Mouse (Mus musculus): ENCODE results near the gene S100a14.
A peak's percentile ranks its signal among the peaks of the same experiment; 100 is the strongest.

Gene S100a14

DNA sequence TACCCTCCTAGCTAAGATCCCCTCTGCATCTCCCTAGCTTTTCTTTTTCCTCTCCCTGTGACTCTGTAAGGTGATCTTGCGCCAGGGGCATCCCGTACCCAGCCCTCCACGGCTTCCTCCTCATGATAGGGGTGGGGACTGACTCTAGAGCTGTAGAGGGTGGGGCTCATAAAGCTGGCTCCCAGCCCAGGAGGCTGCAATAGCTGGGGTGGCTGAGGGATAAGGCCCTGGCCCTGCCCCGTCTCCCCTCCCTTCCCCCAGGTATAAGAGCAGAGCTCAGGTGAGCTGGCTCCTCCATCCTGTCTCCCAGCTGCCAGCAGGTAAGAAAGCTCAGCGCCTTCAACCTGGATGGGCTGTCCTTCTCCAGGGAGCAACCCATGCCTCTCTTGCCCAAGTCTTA, at the start of gene S100a14:
TSS of gene S100a14 (plus strand) at position 277 of the 400 bp plus-strand sequence.
- no peak for DNase-seq (ENCODE audit: low spot score in 2 of 2)

DNA sequence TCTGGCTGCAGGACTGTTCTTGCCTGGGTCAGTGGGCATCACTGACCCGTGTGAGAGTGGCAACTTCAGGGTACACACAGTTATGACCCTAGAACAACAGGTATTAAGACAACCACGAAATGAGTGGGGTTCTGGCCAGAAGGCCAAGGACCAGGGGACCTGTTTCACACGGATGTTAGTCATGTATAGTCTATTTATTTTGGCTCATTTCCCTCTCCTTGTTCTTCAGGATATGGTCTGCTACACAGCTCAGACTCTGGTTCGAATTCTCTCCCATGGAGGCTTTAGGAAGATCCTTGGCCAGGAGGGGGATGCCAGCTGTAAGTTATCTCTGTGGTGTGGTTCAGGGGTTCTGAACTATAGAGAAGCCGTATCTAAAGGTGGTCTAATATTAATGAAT, 39.7 kb upstream of the S100a14 start:
- DNase-seq (ENCODE audit: low spot score in 2 of 2) = no peak

DNA sequence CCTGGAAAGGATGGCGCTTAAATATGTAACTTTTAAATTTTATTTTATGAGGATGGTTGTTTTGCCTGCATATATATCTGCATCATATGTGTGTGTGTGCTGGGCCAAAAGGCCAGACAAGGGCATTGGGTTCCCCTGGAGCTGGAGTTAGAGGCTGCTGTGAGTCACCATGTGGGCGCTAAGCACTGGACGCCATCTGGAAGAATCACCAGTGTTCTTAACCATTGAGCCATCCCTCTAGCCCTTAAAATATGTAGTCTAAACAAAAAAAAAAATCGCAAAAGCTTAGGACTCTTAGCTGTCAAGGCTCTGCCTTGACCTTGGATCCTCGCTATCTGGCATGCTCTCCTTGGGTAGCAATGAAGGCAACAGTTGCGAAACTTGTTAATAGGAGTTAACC, 38.1 kb upstream of the S100a14 start:
- no peak for DNase-seq (ENCODE audit: low spot score in 2 of 2)

DNA sequence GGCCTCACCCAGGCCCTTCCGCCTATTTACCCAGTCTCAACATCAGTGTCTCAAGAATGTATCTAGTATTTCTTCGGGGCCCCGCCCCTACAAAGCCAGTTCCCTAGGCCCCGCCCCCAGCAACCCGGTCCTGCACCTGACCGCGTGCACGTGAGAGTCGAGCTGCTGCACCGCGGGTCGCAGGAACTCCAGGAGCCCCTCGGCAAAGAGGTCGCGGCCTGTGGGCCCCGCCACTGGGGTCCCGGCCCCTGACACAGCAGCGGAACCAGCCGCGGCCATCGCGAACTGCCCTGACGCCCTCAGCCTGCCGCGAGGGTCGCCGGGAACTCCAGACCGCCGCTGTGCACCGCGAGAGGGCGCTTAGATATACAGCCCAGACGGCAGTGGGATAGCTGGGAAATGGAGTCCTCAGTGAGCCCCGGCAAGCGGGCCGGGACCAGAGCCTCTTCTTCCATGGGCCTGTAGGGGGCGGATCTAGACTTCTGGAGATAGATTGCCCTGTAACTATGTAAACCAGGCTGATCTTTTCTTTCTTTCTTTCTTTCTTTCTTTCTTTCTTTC, 35.9 kb upstream of the S100a14 start, which contains the start of gene Snapin:
TSS of gene Snapin (minus strand) at position 338 of the 561 bp plus-strand sequence.
- DNase-seq (ENCODE audit: low spot score in 2 of 2) = peak; percentile 87 to 97

DNA sequence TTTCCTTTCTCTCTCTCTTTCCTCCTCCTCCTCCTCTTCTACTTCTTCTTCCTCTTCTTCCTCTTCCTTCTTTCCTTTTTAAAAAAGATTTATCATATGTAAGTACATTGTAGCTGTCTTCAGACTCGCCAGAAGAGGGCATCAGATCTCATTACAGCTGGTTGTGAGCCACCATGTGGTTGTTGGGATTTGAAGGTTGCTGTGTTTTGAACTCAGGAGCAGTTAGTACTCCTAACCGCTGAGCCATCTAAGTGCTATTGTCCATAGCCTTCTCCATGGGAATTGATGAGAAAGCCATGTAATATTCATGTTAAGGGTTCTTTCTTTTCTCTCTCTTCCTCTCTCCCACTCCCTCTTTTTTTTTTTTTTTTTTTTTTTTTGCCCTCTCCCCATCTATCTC, 35.3 kb upstream of the S100a14 start:
- DNase-seq (ENCODE audit: low spot score in 2 of 2) = no peak

DNA sequence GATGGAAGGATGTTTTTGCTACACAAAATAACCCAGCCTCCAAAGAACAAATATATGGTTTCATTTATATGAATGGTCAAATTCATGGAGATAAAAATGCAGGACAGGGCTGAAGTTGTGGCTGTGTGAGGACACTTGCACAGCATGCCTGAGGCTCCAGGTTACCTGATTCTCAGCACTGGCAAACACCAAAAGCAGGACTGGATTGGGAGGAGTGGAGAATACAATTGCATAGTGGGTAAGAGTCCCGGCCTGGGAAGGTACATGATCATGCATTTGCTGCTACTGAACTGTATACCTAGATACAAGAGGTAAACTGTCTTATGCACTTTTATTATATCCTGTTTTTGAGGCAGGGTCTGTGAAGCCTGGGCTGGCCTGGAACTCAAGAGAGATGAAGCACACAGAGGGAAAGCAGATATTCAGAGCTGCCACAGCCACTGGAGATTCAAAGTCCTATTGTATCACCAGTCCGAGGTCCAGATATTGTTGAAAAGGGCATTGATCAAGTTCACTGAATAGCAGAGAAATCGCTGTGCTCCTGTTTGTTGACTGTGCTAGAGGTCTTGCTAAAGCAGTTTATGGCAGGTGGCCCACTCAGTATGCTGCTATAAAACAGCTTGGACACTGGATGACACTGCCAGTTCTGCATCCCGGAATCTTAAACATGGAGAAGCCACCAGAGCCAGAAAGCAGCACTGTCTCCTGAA, 32.7 kb upstream of the S100a14 start:
- DNase-seq (ENCODE audit: low spot score in 2 of 2) = no peak

DNA sequence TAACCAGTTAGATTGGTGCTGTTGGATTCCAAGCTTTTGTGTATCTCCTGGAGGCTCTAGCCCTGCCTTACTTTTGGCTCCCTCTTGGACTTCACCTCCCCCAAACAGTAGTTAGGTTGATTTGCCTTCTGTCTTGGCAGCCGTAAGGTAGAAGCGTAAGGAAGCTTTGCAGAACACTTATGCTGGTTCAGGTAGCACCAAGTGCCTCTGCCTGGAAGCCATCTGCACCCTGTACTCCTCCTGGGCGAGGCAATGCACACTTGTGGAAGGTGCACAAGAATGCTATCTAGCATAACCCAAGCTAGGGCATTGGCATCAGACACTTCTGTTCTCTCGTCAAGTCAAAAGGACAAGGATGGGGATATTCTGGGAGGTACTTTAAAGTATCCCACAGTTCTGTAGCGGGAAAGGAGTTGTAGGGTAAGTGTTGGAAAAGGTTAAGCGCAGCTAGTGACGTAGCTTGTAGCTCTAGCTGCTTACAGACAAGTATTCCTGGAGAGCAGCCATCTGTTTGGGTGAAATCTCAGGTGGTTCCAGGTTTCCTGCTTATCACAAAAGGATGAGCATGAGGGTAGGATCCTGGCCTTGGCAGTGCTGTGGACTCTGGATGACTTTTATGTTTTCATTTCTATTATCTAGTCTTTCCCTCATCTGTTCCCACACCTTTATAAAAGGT, 30.7 kb upstream of the S100a14 start:
- no peak for DNase-seq (ENCODE audit: low spot score in 2 of 2)

DNA sequence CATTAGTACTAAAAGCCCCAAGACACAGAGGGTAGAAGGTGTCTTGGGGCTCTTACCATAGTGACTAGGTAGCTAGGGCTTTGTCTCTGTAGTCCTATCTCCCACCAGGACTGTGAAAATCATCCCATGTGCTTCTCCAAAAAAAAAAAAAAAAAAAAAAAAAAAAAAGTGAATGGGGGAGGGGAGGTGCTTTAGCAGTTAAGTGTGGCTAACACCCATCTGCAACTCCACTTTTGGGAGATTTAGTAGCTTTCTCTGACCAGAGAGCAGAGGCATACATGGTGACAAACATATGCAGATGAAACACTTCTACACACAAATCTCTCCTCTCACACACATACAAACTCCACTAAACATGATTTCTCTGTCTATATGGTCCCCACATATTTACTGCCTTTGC, 29.1 kb upstream of the S100a14 start:
- DNase-seq (ENCODE audit: low spot score in 2 of 2) = no peak

DNA sequence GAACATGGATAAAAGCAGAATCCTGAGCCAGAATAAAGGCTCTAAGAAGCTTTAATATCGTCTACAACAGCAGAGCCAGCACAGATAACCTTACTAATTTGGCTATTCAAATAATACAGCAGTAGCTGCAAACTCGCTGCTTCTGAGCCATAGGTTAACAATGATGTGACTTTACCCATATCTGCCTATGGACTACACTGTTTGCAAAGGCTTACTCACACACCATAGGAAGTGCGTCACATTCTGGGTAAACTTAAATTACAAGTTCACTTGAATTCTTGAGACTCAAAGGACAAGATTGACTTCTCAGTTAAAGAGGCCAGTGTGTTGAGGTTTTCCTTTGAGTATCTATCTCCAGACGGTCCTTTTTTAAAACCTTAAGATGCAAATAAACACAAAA, 23.2 kb upstream of the S100a14 start:
- DNase-seq (ENCODE audit: low spot score in 2 of 2) = no peak

DNA sequence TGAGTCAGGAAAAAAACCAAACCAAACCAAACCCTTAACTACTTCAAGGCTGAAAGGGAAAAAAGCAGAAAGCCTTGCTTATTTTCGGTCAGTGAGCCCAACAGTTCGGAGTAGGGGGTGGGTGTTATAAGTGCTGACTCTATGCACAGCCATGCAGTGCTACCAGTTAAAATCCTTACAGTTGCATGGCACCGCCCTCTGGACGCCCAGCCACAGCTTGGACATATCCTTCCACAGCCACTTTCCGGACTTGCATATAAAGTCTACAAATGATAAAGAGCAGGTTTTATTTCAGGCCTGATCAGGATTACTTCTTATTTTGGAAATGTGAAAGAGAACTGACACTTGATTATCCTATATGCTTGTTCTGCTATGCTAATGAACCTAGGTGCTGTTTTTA, 21.4 kb upstream of the S100a14 start:
- DNase-seq (ENCODE audit: low spot score in 2 of 2) = no peak

DNA sequence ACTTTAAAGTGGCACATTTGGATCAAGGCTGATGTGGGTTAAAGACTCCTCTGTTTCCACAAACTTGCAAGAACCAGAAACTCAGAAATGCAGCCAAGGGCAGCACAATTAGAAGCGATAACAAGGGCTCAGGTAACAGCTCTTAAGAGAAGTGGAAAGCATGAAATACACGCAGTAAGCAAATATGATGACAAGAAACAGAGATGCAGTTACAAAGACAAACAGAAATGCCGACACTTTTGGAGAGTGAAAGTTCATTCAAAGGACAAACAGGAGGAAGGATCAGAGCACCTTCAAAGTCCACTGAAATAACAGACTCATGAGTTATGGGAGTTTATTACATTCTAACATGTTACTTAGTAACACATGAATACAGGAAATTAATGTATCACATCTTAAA, 20.3 kb upstream of the S100a14 start:
- DNase-seq (ENCODE audit: low spot score in 2 of 2) = no peak

DNA sequence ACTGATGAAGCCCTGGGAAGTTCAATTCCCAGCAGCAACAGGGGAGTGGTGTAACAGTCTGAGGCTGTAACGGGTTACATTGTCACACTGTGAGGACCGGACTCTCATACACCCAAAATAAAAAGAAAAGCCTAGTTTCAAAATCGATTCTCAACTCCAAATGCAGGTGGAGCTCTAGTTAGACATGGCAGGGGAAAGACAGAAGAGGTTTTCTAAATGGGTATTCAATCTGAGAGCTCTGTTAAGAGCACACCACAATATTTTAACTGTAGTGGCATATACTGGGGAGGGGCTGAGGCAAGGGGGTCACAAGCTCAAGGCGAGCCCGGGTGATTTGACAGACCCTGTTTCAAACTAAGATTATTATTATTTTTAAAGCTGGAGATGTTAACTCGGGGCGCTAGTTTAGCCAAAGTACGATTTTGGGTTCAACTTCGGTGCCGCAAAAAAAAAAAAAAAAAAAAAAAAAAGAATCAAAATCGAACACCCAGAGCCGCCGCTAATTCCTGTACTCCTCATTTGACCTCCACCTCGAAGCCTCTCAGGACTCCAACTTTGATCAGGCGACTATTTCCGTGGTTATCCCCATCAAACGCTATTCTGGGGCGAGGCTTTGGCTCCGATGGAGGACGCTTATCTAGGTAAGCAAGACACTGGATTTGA, 18.2 kb upstream of the S100a14 start:
- no peak for DNase-seq (ENCODE audit: low spot score in 2 of 2)

DNA sequence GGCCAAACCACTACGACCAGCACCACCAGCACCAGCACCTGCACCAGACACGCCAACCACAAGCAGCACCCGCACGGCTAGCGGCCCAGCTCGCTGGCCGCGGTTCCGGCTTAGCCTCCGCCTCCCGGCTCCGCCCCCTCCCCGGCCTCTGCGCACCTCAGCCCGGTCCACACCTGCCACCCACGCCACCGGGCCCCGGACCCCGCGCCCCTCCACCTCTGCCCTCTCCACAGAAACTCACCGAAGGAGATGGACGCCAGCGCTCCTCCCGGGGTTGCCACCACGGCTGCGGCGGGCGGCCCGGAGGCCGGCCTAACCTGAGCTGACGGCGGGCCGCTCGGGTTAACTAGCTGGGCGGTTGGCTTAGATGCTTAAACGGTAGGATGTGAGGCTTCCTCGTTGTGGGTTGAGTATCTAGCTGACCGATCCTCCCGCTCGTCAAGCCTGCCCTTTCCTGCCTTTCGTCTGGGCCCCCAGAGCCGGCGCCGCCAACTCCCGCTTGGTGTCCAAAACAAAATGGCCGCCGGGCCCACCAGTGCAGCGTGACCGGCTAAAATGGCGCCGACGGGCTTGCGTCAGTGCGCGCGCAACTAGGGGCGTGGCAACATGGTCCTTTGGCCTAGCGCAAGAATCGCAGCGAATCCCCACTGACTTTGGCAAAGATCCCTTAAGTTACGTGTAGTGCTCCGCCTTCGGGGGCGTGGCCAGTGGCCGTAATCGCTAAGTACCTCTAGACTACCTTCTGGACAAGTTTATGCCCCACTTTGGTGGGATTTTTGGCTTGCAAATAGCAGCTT, 17.5 kb upstream of the S100a14 start, which contains the start of gene Chtop:
TSS of gene Chtop (minus strand) at position 549 of the 797 bp plus-strand sequence.
- peak; percentile 95 to 99 for DNase-seq (ENCODE audit: low spot score in 2 of 2)

DNA sequence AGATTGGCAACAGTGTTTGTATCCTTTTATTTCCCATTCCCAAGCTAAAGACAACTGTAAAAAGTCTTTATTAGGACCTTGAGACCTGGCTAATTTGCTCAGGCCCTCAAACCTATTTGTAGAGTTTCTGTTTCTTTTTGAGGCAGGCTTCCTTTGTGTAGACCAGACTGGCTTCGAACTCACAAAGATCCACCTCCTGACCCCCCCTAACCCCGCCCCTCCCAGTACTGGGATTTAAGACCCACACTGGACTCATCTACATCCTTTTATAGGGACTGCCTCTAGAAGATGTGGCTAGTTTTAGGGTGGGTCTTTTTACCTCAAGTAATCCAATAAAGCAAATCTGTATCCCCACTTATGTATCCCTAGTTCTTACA, 16.9 kb upstream of the S100a14 start:
- no peak for DNase-seq (ENCODE audit: low spot score in 2 of 2)

DNA sequence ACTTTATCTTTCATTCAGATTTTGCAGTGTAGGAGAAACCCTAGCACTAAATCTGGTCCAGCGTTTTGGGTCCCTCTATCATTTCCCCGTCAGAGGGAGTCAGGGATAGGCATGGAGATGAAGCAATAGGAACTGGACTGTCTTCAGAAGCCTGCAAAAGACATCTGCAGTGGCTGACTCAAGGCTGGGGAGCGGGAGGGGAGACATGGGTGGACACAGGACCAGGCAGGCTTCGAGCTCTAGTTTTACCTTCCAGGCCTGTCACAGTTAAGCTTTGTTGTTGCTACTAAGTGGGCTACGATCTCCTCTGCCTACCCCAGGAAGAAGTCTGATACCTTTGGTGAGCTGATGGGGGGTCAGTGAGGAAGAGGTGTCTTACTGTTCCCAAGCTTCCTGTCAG, 14.4 kb upstream of the S100a14 start:
- DNase-seq (ENCODE audit: low spot score in 2 of 2) = no peak

DNA sequence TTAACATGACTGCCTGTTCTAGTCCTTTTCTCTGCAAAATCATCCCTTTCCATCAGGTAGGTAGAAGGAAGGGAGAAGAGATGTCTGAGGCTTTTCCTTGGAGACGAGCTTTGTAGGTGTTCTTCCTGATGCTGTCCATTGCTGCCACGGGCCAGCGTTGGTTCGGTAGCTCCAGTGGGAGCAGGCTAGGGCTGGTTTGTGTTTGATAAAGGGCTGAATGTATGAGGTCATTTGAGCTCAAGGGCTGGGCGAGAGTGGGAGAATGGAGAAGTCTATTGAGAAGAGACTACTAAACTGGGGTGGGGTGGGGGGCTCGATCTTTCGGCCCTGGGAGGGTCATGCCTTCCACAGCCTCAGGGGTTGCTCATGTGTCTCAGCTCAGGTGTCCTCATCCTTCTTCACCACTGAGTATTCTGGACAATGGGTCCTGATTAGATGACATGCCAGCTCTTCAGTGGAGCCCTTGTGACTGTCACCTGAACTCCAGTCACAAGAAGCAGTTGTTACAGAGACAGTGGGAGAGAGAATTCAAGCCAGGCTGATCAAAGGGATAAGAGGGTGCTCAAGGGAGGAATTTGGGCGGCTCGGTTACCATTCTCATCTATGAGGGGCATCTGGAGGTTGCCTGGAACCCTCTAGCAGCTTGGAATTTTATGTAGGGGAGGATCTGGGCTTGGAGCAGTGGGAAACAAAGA, 13.6 kb upstream of the S100a14 start:
- DNase-seq (ENCODE audit: low spot score in 2 of 2) = no peak

DNA sequence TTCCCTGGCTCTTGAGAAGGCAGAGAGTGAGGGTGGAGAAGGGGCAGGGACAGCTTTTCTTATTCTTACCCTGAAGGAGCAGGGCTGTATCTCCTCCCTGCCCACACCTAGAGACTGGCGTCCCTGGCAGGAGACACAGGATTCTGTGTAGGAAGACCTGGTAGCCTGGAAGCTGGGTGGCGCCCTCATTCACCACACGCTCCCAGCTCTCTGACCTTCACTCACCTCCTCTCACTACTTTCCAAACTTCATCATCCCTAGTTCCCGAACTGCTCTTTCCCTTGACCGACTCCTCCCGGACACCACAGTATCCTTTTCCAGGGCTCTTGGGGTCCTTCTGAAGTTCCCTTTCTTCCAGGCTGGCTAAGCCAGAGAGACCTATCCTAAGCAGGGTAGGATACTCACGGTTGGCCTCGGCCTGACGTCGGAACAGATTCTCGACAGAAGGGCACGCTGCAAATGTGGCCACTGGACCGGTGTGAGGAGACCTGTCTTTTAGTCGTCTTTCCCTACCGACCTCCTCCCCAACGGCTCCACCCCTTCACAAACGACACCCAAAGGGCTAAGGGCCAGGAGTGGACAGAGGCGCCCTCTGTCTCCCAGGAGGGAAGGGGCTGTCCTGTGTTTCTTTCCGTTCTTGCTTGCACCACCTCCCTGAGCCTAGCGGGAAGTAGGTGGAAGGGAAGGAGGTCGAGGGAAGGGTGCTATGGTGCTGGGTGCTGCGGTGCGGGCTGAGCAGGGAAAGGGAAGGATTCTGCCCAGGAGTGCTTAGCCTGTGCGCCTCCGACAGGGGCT, 12.7 kb upstream of the S100a14 start, which contains the start of the genes S100a1 and S100a13:
TSS of gene S100a1 (minus strand) at position 597 of the 795 bp plus-strand sequence.
TSS of gene S100a13 (plus strand) at position 640 of the 795 bp plus-strand sequence.
- DNase-seq (ENCODE audit: low spot score in 2 of 2) = peak in 1 of 2 experiments; percentile 63

DNA sequence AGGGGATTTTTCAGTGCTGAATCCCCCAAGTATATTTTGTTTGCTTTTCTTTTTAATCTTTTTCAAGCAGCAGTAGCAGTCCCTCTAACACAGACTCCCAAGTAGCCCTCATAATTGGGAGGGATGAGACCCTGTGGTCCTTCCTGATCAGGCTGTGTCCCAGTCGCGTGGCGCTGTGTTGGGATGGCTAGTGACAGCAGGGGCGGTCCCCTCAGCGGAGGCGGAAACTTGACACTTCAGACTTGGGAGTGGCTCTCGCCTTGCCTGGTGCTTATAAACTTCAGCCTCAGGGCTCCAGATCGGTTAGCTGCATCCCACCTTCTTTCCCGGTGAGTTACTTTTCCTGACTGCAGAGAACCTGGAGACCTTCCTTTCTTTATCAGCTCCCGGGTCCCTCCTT, 12.0 kb upstream of the S100a14 start:
- DNase-seq (ENCODE audit: low spot score in 2 of 2) = no peak

DNA sequence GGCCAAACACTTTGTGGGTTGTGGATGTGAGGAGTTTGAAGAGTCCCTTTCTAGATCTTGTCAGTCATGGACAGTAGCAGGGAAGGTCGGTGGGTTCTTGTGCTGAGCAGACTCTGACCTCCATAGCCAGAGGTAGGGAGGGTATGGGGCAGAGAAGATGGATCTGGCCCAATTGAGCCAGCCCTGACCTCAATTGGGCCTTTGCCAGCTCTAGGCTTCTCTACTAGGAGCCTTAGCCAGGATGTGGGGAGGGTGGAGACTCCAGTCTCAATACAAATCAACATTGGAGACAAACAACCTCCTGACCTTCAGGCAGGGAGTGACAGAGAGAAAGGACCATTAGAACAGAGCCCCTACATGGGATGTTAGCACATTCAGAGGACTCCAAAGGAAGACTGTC, 11.4 kb upstream of the S100a14 start:
- no peak for DNase-seq (ENCODE audit: low spot score in 2 of 2)

DNA sequence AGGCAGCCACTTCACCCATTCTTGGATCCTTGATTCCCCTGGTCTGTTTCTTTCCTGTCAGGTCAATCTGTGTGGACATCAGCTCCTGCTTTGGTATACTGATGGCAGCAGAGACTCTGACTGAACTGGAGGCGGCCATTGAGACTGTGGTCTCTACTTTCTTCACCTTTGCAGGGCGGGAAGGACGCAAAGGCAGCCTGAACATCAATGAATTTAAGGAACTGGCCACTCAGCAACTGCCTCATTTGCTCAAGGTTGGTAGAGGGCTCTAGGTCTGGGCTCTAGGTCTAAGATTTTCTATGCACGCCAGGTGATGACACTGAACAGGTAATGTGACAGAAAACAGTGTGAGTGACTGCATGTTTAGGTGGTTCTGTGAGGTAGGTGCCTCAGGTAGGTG, 10.9 kb upstream of the S100a14 start:
- no peak for DNase-seq (ENCODE audit: low spot score in 2 of 2)
